Mouse (Mus musculus): ENCODE results near the gene Mpp3. TPM values are rescaled to one million over a fixed set of nuclear protein-coding genes. Genes with fewer than 3 reads are reported as not detected.
A peak's percentile ranks its signal among the peaks of the same experiment; 100 is the strongest.

The Mpp3 gene
- polyA plus RNA-seq, 1 experiment from 2014 or later, result 3.4 TPM

DNA sequence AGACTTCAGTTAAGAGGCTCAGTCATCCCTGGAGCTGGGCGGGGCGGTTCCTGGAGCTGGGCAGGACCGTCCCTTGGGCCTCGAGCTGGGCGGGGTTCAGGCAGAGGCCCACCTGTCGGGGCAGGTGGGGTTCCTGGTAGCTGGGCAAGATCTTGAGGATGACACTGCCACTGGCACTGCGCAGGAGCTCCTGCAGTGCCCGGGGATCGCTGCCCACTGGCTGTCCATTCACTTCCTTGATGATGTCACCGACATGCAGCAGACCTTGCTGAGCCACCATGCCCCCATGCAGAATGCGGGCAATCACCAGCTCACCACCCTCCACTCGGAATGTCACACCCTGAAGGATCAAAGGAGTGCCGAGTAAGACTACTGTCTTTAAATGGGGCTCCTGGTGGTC, 34.8 kb upstream of the Mpp3 start:
- Histone ChIP-seq H3K4me1 (replicated peaks; ENCODE audit: control insufficient read depth, insufficient read depth) (no peaks in the 10 kb centered on the region), H3K36me3 (ENCODE audit: control insufficient read depth, insufficient read depth, low read length) (0 out of 2 replicates have a peak, but pooled peaks cover 3% of the 10 kb centered on the region), H3K9ac (ENCODE audit: low read length) (no peak overlapping the region), H3K27me3 (ENCODE audit: control insufficient read depth, insufficient read depth, low read length) (no peaks in the 10 kb centered on the region), H3K4me3 (ENCODE audit: low read depth, low read length) (no peak overlapping the region), H3K9me3 (ENCODE audit: control insufficient read depth, low read length) (no peaks in the 10 kb centered on the region), H3K4me2 (replicated peaks; ENCODE audit: low read depth) (no peak overlapping the region), H3K27ac (replicated peaks) (no peak overlapping the region)
- WGBS, result 63% methylated on average over 13 of the region's 13 CpGs
- ATAC-seq (ENCODE audit: low FRiP score, low TSS enrichment) (no peak), DNase-seq (ENCODE audit: low spot score) (no peak)
- TF ChIP-seq CTCF (IDR thresholded peaks at IDR 0.05; ENCODE audit: low read depth) (no peak), EP300 (optimal IDR thresholded peaks at IDR 0.05) (no peak)

DNA sequence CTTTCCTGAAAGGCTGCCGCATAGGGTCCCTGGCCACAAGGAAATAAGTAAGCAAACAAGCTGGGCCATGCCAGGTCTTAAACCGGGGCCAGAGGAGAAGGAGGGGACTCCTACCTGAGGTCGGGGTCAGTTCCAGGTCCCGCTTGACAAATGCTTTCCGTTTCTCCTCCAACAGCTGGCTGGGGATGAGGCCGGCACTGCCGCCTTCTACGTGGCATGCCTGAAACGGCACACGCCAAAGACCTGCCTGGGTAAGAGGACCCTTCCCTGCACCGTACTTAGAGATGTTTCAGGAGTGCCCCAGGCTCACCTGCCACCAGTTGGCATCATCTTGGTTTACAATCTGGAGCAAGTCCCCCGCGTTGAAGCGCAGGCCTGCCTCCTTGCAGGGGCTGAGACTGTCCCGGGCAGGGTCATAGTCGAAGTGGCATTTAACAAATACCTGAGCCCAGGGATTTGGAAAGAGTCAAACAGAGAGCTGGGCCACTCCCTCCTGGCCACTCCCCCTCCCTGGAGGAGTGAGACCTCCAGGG, 33.7 kb upstream of the Mpp3 start:
- Histone ChIP-seq H3K36me3 (ENCODE audit: control insufficient read depth, insufficient read depth, low read length) (0 out of 2 replicates have a peak, but pooled peaks cover 3% of the 10 kb centered on the region), H3K4me2 (replicated peaks; ENCODE audit: low read depth) (no peak overlapping the region; the same call in 1 of the 2 replicates), H3K4me1 (replicated peaks; ENCODE audit: control insufficient read depth, insufficient read depth) (no peaks in the 10 kb centered on the region), H3K27ac (replicated peaks) (no peak overlapping the region), H3K27me3 (ENCODE audit: control insufficient read depth, insufficient read depth, low read length) (no peaks in the 10 kb centered on the region), H3K4me3 (ENCODE audit: low read depth, low read length) (no peak overlapping the region), H3K9me3 (ENCODE audit: control insufficient read depth, low read length) (no peaks in the 10 kb centered on the region), H3K9ac (ENCODE audit: low read length) (no peak overlapping the region)
- no peak for ATAC-seq (ENCODE audit: low FRiP score, low TSS enrichment)
- TF ChIP-seq EP300 (optimal IDR thresholded peaks at IDR 0.05) (no peak), CTCF (IDR thresholded peaks at IDR 0.05; ENCODE audit: low read depth) (no peak)
- DNase-seq (ENCODE audit: low spot score), result no peak
- WGBS, result 33% methylated on average over 16 of the region's 16 CpGs

DNA sequence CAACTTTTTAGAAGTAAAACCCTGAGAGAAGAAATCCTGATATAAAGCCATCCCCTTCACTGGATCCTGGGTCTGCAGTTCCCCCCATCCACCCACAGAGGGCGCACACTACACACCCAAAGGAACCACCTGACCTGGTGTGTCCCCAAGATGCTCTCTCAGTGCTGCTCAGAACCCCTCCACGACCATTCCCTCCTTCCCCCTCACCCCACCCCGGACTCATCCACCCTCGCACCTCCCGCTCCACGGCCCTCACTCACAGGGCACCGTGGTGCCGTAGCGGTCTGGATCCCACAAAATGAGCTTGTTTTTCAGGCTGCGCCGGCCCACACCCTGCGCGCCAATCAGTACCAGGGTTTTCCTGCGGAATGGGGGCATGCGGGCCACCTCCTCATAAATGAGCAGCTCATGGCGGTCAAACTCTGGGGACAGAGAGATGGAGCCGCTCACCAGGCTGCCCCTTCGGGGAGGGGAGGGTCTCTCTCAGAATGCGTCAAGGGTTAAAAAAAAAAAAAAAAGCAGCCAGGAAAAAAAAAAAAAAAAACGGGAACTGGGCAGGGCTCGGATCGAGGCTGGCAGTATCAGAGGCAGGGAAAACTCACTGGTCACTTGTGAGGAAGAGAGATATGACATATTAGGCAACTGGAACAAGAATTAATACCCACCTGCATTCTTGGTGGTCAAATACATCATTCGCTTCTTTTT, 33.1 kb upstream of the Mpp3 start:
- H3K9me3 ChIP-seq (ENCODE audit: control insufficient read depth, low read length), result no peaks in the 10 kb centered on the region
- ATAC-seq (ENCODE audit: low FRiP score, low TSS enrichment) (peak; percentile 58), DNase-seq (ENCODE audit: low spot score) (peak; percentile 82)
- H3K9ac ChIP-seq (ENCODE audit: low read length), result no peak overlapping the region
- H3K27ac ChIP-seq (replicated peaks), result no peak overlapping the region
- no peaks in the 10 kb centered on the region for H3K4me1 ChIP-seq (replicated peaks; ENCODE audit: control insufficient read depth, insufficient read depth)
- peak overlapping the region; percentile 63 for H3K4me2 ChIP-seq (replicated peaks; ENCODE audit: low read depth)
- no peaks in the 10 kb centered on the region for H3K27me3 ChIP-seq (ENCODE audit: control insufficient read depth, insufficient read depth, low read length)
- 5% methylated on average over 23 of the region's 23 CpGs for WGBS
- H3K4me3 ChIP-seq (ENCODE audit: low read depth, low read length), result peak overlapping the region; percentile 27
- TF ChIP-seq CTCF (IDR thresholded peaks at IDR 0.05; ENCODE audit: low read depth) (peak; percentile 98), EP300 (optimal IDR thresholded peaks at IDR 0.05) (no peak)
- 0 out of 2 replicates have a peak, but pooled peaks cover 3% of the 10 kb centered on the region for H3K36me3 ChIP-seq (ENCODE audit: control insufficient read depth, insufficient read depth, low read length)

DNA sequence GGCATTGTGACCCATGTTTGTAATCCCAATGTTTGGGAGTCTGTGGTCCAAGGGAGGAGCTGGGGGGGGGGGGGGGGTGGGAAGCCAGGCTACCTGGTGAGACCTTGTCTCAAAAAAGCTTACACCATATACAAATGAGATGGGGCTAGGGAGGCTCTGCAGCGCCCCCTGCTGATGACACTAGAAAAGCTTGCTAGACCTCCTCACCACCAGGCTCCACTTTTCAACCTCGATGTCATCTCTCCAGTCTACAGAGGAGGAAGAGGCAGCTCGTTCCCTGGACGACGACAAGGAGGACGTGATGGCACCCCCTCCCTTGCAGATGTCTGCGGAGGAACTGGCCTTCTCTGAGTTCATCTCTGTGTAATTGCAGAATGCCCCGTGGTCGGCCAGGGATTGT, 25.6 kb upstream of the Mpp3 start:
- Histone ChIP-seq H3K9me3 (ENCODE audit: control insufficient read depth, low read length) (no peaks in the 10 kb centered on the region), H3K4me3 (ENCODE audit: low read depth, low read length) (no peak overlapping the region), H3K9ac (ENCODE audit: low read length) (no peak overlapping the region), H3K36me3 (ENCODE audit: control insufficient read depth, insufficient read depth, low read length) (no peaks in the 10 kb centered on the region), H3K4me2 (replicated peaks; ENCODE audit: low read depth) (no peak overlapping the region), H3K4me1 (replicated peaks; ENCODE audit: control insufficient read depth, insufficient read depth) (no peaks in the 10 kb centered on the region), H3K27ac (replicated peaks) (no peak overlapping the region), H3K27me3 (ENCODE audit: control insufficient read depth, insufficient read depth, low read length) (no peaks in the 10 kb centered on the region; the same call in 1 of the 2 replicates)
- no peak; the same call in 1 of the 2 replicates for ATAC-seq (ENCODE audit: low FRiP score, low TSS enrichment)
- 23% methylated on average over 9 of the region's 9 CpGs for WGBS
- TF ChIP-seq CTCF (IDR thresholded peaks at IDR 0.05; ENCODE audit: low read depth), result peak; percentile 72
- TF ChIP-seq EP300 (optimal IDR thresholded peaks at IDR 0.05), result no peak
- DNase-seq (ENCODE audit: low spot score), result peak; percentile 71

DNA sequence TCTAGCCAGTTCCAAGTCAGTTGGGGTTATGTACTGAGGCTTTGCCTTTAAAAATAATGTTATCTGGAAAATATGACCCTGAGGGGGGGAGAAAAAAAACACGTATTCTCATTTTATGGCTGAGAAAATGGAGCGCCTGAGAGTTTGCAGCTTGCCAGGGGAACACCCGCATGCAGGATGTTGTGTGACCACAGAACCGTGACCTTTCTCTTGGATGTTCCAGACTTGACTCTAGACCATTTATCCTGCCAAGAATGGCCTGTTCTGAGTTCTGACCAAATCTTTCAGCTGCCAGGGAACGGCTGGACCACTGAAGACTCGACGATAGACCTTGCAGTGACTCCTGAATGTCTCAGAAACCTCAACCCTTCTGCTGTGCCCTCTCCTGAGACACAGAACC, 24.9 kb upstream of the Mpp3 start:
- no peak overlapping the region for H3K4me3 ChIP-seq (ENCODE audit: low read depth, low read length)
- no peak overlapping the region for H3K9ac ChIP-seq (ENCODE audit: low read length)
- H3K4me1 ChIP-seq (replicated peaks; ENCODE audit: control insufficient read depth, insufficient read depth), result no peaks in the 10 kb centered on the region
- WGBS, result 62% methylated on average over 7 of the region's 7 CpGs
- TF ChIP-seq EP300 (optimal IDR thresholded peaks at IDR 0.05) (no peak), CTCF (IDR thresholded peaks at IDR 0.05; ENCODE audit: low read depth) (no peak)
- H3K4me2 ChIP-seq (replicated peaks; ENCODE audit: low read depth), result no peak overlapping the region
- ATAC-seq (ENCODE audit: low FRiP score, low TSS enrichment) (no peak), DNase-seq (ENCODE audit: low spot score) (no peak)
- no peaks in the 10 kb centered on the region for H3K9me3 ChIP-seq (ENCODE audit: control insufficient read depth, low read length)
- H3K36me3 ChIP-seq (ENCODE audit: control insufficient read depth, insufficient read depth, low read length), result no peaks in the 10 kb centered on the region
- no peak overlapping the region for H3K27ac ChIP-seq (replicated peaks)
- H3K27me3 ChIP-seq (ENCODE audit: control insufficient read depth, insufficient read depth, low read length), result no peaks in the 10 kb centered on the region; the same call in 1 of the 2 replicates

DNA sequence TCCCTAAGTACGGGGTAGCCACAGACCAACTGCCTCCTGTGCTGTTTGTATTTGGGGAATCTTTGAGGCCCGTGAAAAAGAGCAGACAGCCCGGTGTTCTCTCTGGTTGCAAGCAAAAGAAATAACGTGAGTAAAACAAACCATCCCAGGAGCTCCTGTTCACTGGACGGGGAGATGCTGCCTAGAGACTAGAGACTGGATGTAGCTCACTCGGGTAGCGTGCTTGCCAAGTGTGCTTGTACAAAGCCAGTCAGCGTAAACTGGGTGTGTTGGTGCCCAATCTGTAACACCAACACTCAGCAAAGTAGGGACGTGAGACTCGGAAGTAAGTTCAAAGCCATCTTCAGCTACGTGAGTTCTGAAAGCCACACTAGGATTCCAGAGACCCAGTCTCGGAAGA, 24.4 kb upstream of the Mpp3 start:
- ATAC-seq (ENCODE audit: low FRiP score, low TSS enrichment) (no peak), DNase-seq (ENCODE audit: low spot score) (no peak)
- Histone ChIP-seq H3K9me3 (ENCODE audit: control insufficient read depth, low read length) (no peaks in the 10 kb centered on the region), H3K27ac (replicated peaks) (0 out of 2 replicates have a peak overlapping the region, but pooled peaks have one; percentile 40), H3K27me3 (ENCODE audit: control insufficient read depth, insufficient read depth, low read length) (no peaks in the 10 kb centered on the region; the same call in 1 of the 2 replicates), H3K4me3 (ENCODE audit: low read depth, low read length) (no peak overlapping the region), H3K36me3 (ENCODE audit: control insufficient read depth, insufficient read depth, low read length) (no peaks in the 10 kb centered on the region), H3K4me1 (replicated peaks; ENCODE audit: control insufficient read depth, insufficient read depth) (no peaks in the 10 kb centered on the region), H3K4me2 (replicated peaks; ENCODE audit: low read depth) (no peak overlapping the region), H3K9ac (ENCODE audit: low read length) (no peak overlapping the region)
- TF ChIP-seq EP300 (optimal IDR thresholded peaks at IDR 0.05), result no peak
- no peak for TF ChIP-seq CTCF (IDR thresholded peaks at IDR 0.05; ENCODE audit: low read depth)
- 76% methylated on average over 12 of the region's 12 CpGs for WGBS

Data from stomach, postnatal 0 days (tissue).